Mouse (Mus musculus) forebrain, embryonic 15.5 days (tissue): Measurements from ENCODE around the gene Trpv4. TPM values are rescaled to one million over a fixed set of nuclear protein-coding genes. Genes with fewer than 3 reads are reported as not detected.

Source experiments
- ATAC-seq: fragments of 200-750 bp; cut with Nextera tagmentation; replicated peaks from 2 replicates; pipeline ENCODE4 v1.8.0; 2017; ENCODE audit warnings: mild to moderate bottlenecking, moderate TSS enrichment, moderate library complexity
- H3K27ac ChIP-seq: fragments of 300-500 bp; sonication (generic); replicated peaks from 2 replicates; pipeline ENCODE4 v1.5.1; 2015; ENCODE audit warnings: mild to moderate bottlenecking, inconsistent platforms
- H3K27me3 ChIP-seq: fragments of 300-500 bp; sonication (generic); 2 replicates; pipeline ENCODE4 v1.6.1; 2015; ENCODE audit warnings: inconsistent platforms
- H3K36me3 ChIP-seq: fragments of 300-500 bp; sonication (generic); 2 replicates; pipeline ENCODE4 v1.6.1; 2015; ENCODE audit warnings: mild to moderate bottlenecking, inconsistent platforms
- H3K4me1 ChIP-seq: fragments of 300-500 bp; sonication (generic); 2 replicates; pipeline ENCODE4 v1.6.1; 2015; ENCODE audit warnings: inconsistent platforms
- H3K4me2 ChIP-seq: fragments of 300-500 bp; sonication (generic); replicated peaks from 2 replicates; pipeline ENCODE4 v1.6.1; 2015; ENCODE audit warnings: mild to moderate bottlenecking, inconsistent platforms
- H3K4me3 ChIP-seq: fragments of 300-500 bp; sonication (generic); 2 replicates; pipeline ENCODE4 v1.5.1; 2015; ENCODE audit warnings: mild to moderate bottlenecking, inconsistent platforms
- H3K9ac ChIP-seq: fragments of 300-500 bp; sonication (generic); replicated peaks from 2 replicates; pipeline ENCODE4 v1.6.1; 2015; ENCODE audit warnings: mild to moderate bottlenecking, inconsistent platforms
- H3K9me3 ChIP-seq: fragments of 300-500 bp; sonication (generic); 2 replicates; pipeline ENCODE4 v1.6.1; 2016; ENCODE audit warnings: inconsistent platforms
- WGBS: fragments of 180-500 bp; shearing (Covaris S2); methylation state at CpG from one replicate; pipeline ENCODE4 v1.1.7; 2015; ENCODE audit warnings: mixed read lengths; 5-methylcytosine and 5-hydroxymethylcytosine counted together
- polyA plus RNA-seq: library from polyadenylated mRNA; unstranded; fragments of >200 nt; fragmentation: Nextera tagmentation; extraction: Ambion mirVana; gene quantifications from 2 replicates; pipeline ENCODE4 v1.2.1, GENCODE M21; 2015

The Trpv4 gene
- polyA plus RNA-seq, 1 experiment from 2014 or later: 0.88 TPM

GRCm38 (mm10) chr5:114687901-114688300 lies 29.7 kb upstream of the Trpv4 start:
- Histone ChIP-seq H3K4me1 (peaks cover 17% of the 10 kb centered on the region), H3K27me3 (peaks cover 10% of the 10 kb centered on the region), H3K36me3 (no peaks in the 10 kb centered on the region), H3K9ac (no peak overlapping the region), H3K9me3 (no peaks in the 10 kb centered on the region), H3K27ac (no peak overlapping the region), H3K4me2 (no peak overlapping the region), H3K4me3 (no peak overlapping the region)
- ATAC-seq: no peak

GRCm38 (mm10) chr5:114686726-114687210 lies 28.5 kb upstream of the Trpv4 start:
- no peak overlapping the region for H3K4me3 ChIP-seq
- 77% methylated on average over 7 of the region's 7 CpGs for WGBS

DNA sequence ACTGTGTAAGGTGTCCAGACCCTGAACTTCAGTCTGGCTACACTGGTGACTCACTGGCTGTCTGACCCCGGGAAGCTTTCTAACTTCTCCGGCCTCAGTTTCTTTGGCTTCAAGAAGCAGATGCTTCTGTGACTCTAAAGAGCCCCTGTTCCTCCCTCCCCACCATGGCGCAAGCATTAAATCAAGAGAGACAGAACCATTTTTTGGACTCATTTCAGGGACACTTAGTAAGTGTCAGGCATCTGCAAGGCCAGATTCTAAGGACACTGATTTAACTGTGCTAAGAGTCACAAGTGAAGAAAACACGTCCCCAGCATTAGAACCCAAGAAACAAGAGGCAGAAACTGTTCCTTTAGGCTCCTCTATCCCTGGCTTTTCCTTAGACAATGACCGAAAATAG lies 27.8 kb upstream of the Trpv4 start:
- WGBS: 93% methylated on average over 5 of the region's 5 CpGs
- no peaks in the 10 kb centered on the region for H3K36me3 ChIP-seq
- no peak overlapping the region for H3K4me3 ChIP-seq
- H3K9ac ChIP-seq: no peak overlapping the region
- peaks cover 4% of the 10 kb centered on the region; the same call in 1 of the 2 replicates for H3K27me3 ChIP-seq
- no peak overlapping the region for H3K4me2 ChIP-seq
- H3K27ac ChIP-seq: no peak overlapping the region
- no peak for ATAC-seq
- H3K4me1 ChIP-seq: peaks cover 13% of the 10 kb centered on the region
- no peaks in the 10 kb centered on the region for H3K9me3 ChIP-seq

More at GRCm38 (mm10) chr5:114686726-114687210, 28.5 kb upstream of the Trpv4 start:
- Histone ChIP-seq H3K4me2 (no peak overlapping the region), H3K36me3 (no peaks in the 10 kb centered on the region), H3K4me1 (peaks cover 17% of the 10 kb centered on the region), H3K27ac (no peak overlapping the region), H3K27me3 (peaks cover 4% of the 10 kb centered on the region; the same call in 1 of the 2 replicates), H3K9me3 (no peaks in the 10 kb centered on the region), H3K9ac (no peak overlapping the region)
- no peak for ATAC-seq

- no peak overlapping the region for H3K9ac ChIP-seq
- 0 out of 2 replicates have a peak, but pooled peaks cover 7% of the 10 kb centered on the region for H3K4me1 ChIP-seq
- H3K36me3 ChIP-seq: no peaks in the 10 kb centered on the region
- no peak for ATAC-seq
- H3K4me2 ChIP-seq: no peak overlapping the region
- 85% methylated on average over 8 of the region's 8 CpGs for WGBS
- H3K4me3 ChIP-seq: no peak overlapping the region
- H3K27ac ChIP-seq: no peak overlapping the region
- no peaks in the 10 kb centered on the region for H3K9me3 ChIP-seq
- H3K27me3 ChIP-seq: no peaks in the 10 kb centered on the region
Observed at GRCm38 (mm10) chr5:114681717-114682116, 23.5 kb upstream of the Trpv4 start.

GRCm38 (mm10) chr5:114680676-114681285 lies 22.6 kb upstream of the Trpv4 start:
- no peak overlapping the region for H3K9ac ChIP-seq
- WGBS: 85% methylated on average over 19 of the region's 19 CpGs
- no peak overlapping the region for H3K4me3 ChIP-seq
- no peaks in the 10 kb centered on the region for H3K27me3 ChIP-seq
- no peaks in the 10 kb centered on the region for H3K36me3 ChIP-seq
- no peak overlapping the region for H3K27ac ChIP-seq
- ATAC-seq: no peak
- H3K4me2 ChIP-seq: no peak overlapping the region
- H3K9me3 ChIP-seq: no peaks in the 10 kb centered on the region
- 0 out of 2 replicates have a peak, but pooled peaks cover 7% of the 10 kb centered on the region for H3K4me1 ChIP-seq

GRCm38 (mm10) chr5:114679841-114680591 lies 21.8 kb upstream of the Trpv4 start:
- Histone ChIP-seq H3K9me3 (no peaks in the 10 kb centered on the region), H3K4me3 (no peak overlapping the region), H3K4me1 (0 out of 2 replicates have a peak, but pooled peaks cover 7% of the 10 kb centered on the region), H3K4me2 (no peak overlapping the region), H3K9ac (no peak overlapping the region), H3K36me3 (no peaks in the 10 kb centered on the region), H3K27me3 (no peaks in the 10 kb centered on the region), H3K27ac (no peak overlapping the region)
- no peak for ATAC-seq
- whole genome bisulfite sequencing: 54% methylated on average over 17 of the region's 17 CpGs

GRCm38 (mm10) chr5:114674594-114674993 lies 16.4 kb upstream of the Trpv4 start:
- H3K9me3 ChIP-seq: no peaks in the 10 kb centered on the region
- no peak for ATAC-seq
- no peaks in the 10 kb centered on the region for H3K27me3 ChIP-seq
- no peaks in the 10 kb centered on the region for H3K36me3 ChIP-seq
- no peak overlapping the region for H3K27ac ChIP-seq
- no peak overlapping the region for H3K4me3 ChIP-seq
- 91% methylated on average over 8 of the region's 8 CpGs for WGBS
- no peak overlapping the region for H3K9ac ChIP-seq
- no peak overlapping the region for H3K4me2 ChIP-seq
- 0 out of 2 replicates have a peak, but pooled peaks cover 7% of the 10 kb centered on the region for H3K4me1 ChIP-seq

DNA sequence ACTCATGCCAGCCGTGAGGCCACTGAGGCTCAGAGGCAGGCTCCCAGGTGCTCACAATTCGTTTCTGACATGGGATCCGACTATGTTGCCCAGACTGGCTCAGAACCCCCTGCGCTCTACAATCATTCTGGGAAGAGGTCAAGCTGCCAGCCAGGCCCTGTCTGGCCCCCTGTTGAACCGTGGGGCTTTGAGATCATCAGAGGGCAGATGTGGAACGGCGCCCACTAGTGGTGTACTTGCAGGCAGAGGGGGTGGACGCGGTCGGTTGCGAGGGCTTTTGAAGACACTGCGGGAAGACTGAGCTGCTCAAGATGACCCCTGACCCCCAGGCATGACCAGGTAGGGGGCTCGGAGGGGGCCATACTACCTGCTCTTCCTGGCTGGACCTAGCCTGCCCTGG lies 14.9 kb upstream of the Trpv4 start:
- no peak for ATAC-seq
- Histone ChIP-seq H3K9ac (no peak overlapping the region), H3K4me2 (no peak overlapping the region), H3K4me1 (0 out of 2 replicates have a peak, but pooled peaks cover 5% of the 10 kb centered on the region), H3K36me3 (no peaks in the 10 kb centered on the region), H3K4me3 (no peak overlapping the region), H3K27ac (no peak overlapping the region), H3K9me3 (no peaks in the 10 kb centered on the region), H3K27me3 (no peaks in the 10 kb centered on the region)
- 90% methylated on average over 13 of the region's 13 CpGs for WGBS

DNA sequence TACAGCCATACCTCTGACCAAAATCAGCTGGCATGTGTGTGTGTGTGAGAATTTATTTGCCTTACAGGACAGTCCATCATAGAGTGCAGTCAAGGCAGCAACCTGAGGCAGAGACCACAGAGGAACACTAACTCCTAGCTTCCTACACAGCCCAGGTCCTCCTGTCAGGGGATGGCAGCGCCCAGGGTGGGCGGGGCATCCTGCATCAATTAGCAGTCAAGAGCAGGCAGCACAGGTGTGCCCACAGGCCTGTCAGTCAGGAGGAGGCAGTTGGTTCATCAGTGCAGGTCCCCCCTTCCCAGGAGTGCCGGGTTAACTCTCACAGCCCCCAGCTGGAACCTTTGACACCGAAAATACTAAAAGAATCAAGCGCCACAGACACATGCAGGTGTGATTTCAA lies 10.8 kb upstream of the Trpv4 start:
- ATAC-seq: no peak
- Histone ChIP-seq H3K9ac (no peak overlapping the region), H3K27me3 (no peaks in the 10 kb centered on the region), H3K4me2 (no peak overlapping the region), H3K27ac (no peak overlapping the region), H3K36me3 (no peaks in the 10 kb centered on the region), H3K4me3 (no peak overlapping the region), H3K4me1 (peaks cover 14% of the 10 kb centered on the region; the same call in 1 of the 2 replicates), H3K9me3 (no peaks in the 10 kb centered on the region)
- 88% methylated on average over 5 of the region's 5 CpGs for WGBS

DNA sequence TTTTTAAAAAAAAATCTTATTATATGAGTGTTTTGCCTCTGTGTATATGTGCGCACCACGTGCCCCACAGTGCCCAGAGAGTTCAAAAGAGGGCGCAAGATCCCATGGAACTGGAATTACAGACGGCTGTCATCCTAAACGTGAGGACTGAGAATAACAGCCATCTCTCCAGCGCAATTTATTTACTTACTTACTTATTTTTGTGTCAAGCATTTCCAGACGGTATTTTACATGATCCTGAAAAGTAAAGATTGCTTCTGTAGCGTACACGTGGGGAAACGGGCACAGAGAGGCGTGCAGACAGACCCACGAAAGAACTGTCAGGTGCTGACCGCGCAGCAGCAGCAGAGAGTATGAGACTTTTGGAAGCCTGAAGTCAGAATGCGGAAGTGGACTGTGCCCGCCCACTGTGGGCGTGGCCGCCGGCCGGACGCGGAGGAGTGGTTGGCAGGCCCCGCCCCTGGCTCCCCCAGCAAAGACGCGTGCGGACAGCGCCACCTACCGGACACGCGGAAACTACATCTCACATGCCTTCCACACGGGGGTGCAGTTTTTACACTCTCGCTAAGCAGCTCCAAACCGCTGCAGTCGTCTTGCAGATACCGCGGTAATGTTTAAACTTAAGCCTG lies 9.1 kb upstream of the Trpv4 start:
- Histone ChIP-seq H3K4me3 (peak overlapping the region; percentile 38), H3K9me3 (no peaks in the 10 kb centered on the region), H3K9ac (no peak overlapping the region), H3K4me2 (peak overlapping the region; percentile 50), H3K4me1 (peaks cover 14% of the 10 kb centered on the region; the same call in 1 of the 2 replicates), H3K36me3 (no peaks in the 10 kb centered on the region), H3K27ac (no peak overlapping the region), H3K27me3 (no peaks in the 10 kb centered on the region)
- WGBS: 4% methylated on average over 36 of the region's 36 CpGs
- peak; percentile 83 for ATAC-seq

- no peak overlapping the region for H3K27ac ChIP-seq
- no peaks in the 10 kb centered on the region for H3K9me3 ChIP-seq
- H3K9ac ChIP-seq: no peak overlapping the region
- H3K4me1 ChIP-seq: peaks cover 14% of the 10 kb centered on the region; the same call in 1 of the 2 replicates
- no peaks in the 10 kb centered on the region for H3K36me3 ChIP-seq
- no peak for ATAC-seq
- H3K4me3 ChIP-seq: no peak overlapping the region
- 63% methylated on average over 1 of the region's 1 CpGs for WGBS
- no peaks in the 10 kb centered on the region for H3K27me3 ChIP-seq
- H3K4me2 ChIP-seq: no peak overlapping the region
Observed at GRCm38 (mm10) chr5:114666659-114667058, 8.4 kb upstream of the Trpv4 start.

GRCm38 (mm10) chr5:114664750-114665149 lies 6.5 kb upstream of the Trpv4 start:
- Histone ChIP-seq H3K27ac (no peak overlapping the region), H3K9me3 (no peaks in the 10 kb centered on the region), H3K4me3 (no peak overlapping the region), H3K36me3 (no peaks in the 10 kb centered on the region), H3K4me1 (peaks cover 10% of the 10 kb centered on the region; the same call in 1 of the 2 replicates), H3K4me2 (no peak overlapping the region), H3K9ac (no peak overlapping the region), H3K27me3 (0 out of 2 replicates have a peak, but pooled peaks cover 1% of the 10 kb centered on the region)
- 49% methylated on average over 7 of the region's 7 CpGs for WGBS
- ATAC-seq: no peak
